Mouse (Mus musculus): ENCODE results near the gene Kras. TPM values are rescaled to one million over a fixed set of nuclear protein-coding genes. Genes with fewer than 3 reads are reported as not detected.

The Kras gene
- 10 to 100 TPM; 45.9 to 48.4 TPM for total RNA-seq (2021)

GRCm38 (mm10) chr6:145250185-145250791 is at the start of gene Kras:
Gene Kras, minus strand, starts transcription at chr6:145250239.
- DNase-seq: peak; percentile 93 to 94
- intact Hi-C loops (cut with DNase I): loop anchor here (1.0 kb wide), 1 partner anchor 91 kb away; no protein-coding TSS in a partner anchor

- DNase-seq: no peak
- intact Hi-C loops (cut with DNase I): no loop called here
These were observed 47.6 kb upstream of the Kras start for GRCm38 (mm10) chr6:145297626-145298025.

GRCm38 (mm10) chr6:145296979-145297378 is 46.9 kb upstream of the Kras start:
- intact Hi-C loops (cut with DNase I): no loop called here
- DNase-seq: no peak

- DNase-seq: no peak
- intact Hi-C loops (cut with DNase I): no loop called here
These were observed 45.1 kb upstream of the Kras start for GRCm38 (mm10) chr6:145295171-145295570.

GRCm38 (mm10) chr6:145293156-145293555 is 43.1 kb upstream of the Kras start:
- intact Hi-C loops (cut with DNase I): no loop called here
- no peak for DNase-seq

- peak; percentile 40 to 46 for DNase-seq
- intact Hi-C loops (cut with DNase I): no loop called here
These were observed 41.6 kb upstream of the Kras start for GRCm38 (mm10) chr6:145291383-145292289.

- intact Hi-C loops (cut with DNase I): no loop called here
- no peak for DNase-seq
These were observed 35.6 kb upstream of the Kras start for GRCm38 (mm10) chr6:145285656-145286055.

- intact Hi-C loops (cut with DNase I): no loop called here
- no peak for DNase-seq
These were observed 34.2 kb upstream of the Kras start for GRCm38 (mm10) chr6:145284286-145284685.

- no peak for DNase-seq
- intact Hi-C loops (cut with DNase I): no loop called here
These were observed 27.2 kb upstream of the Kras start for GRCm38 (mm10) chr6:145277138-145277763.

GRCm38 (mm10) chr6:145276265-145276780 is 26.3 kb upstream of the Kras start:
- peak; percentile 74 to 80 for DNase-seq
- intact Hi-C loops (cut with DNase I): no loop called here

- no peak for DNase-seq
- intact Hi-C loops (cut with DNase I): no loop called here
These were observed 25.7 kb upstream of the Kras start for GRCm38 (mm10) chr6:145275586-145276219.

GRCm38 (mm10) chr6:145273971-145274620 is 24.1 kb upstream of the Kras start:
- no peak for DNase-seq
- intact Hi-C loops (cut with DNase I): no loop called here

- intact Hi-C loops (cut with DNase I): no loop called here
- DNase-seq: no peak
These were observed 22.3 kb upstream of the Kras start for GRCm38 (mm10) chr6:145272142-145272937.

GRCm38 (mm10) chr6:145269313-145269845 is 19.3 kb upstream of the Kras start:
- DNase-seq: no peak
- intact Hi-C loops (cut with DNase I): no loop called here

GRCm38 (mm10) chr6:145267692-145268091 is 17.7 kb upstream of the Kras start:
- no peak for DNase-seq
- intact Hi-C loops (cut with DNase I): no loop called here

GRCm38 (mm10) chr6:145262314-145262713 is 12.3 kb upstream of the Kras start:
- intact Hi-C loops (cut with DNase I): loop anchor here (2.0 kb wide), 1 partner anchor 70 kb away; no protein-coding TSS in a partner anchor
- DNase-seq: no peak

- intact Hi-C loops (cut with DNase I): no loop called here
- no peak for DNase-seq
These were observed 6.6 kb upstream of the Kras start for GRCm38 (mm10) chr6:145256701-145257073.

- intact Hi-C loops (cut with DNase I): no loop called here
- DNase-seq: peak; percentile 27 to 45
These were observed 6.1 kb upstream of the Kras start for GRCm38 (mm10) chr6:145255952-145256700.
